23 mouse cellular contexts compared by ENCODE assay signal in genomic region chr10:28299207-28299606, GRCm38 (mm10).
"Had no signal": no experiment of that assay in that cellular context is flagged by ENCODE, and none has a peak within 500 bp of the region (broad histone marks: within the 10 kb centered on the region; RNA-seq: fewer than 3 reads in every experiment).

No protein-coding gene starts in this region.

- H3K9me3 ChIP-seq: limb, embryonic 10.5 days; limb, embryonic 13.5 days; liver, embryonic 12.5 days; liver, embryonic 15.5 days; lung, embryonic 15.5 days; megakaryocyte, embryonic 14.5 days; midbrain, embryonic 10.5 days; midbrain, embryonic 13.5 days; stomach, embryonic 15.5 days had no signal

- H3K4me2 ChIP-seq: limb, embryonic 13.5 days; liver, embryonic 12.5 days; liver, embryonic 15.5 days; lung, embryonic 15.5 days; midbrain, embryonic 13.5 days; stomach, embryonic 15.5 days had no signal

- H3K4me3 ChIP-seq: layer of hippocampus, adult 2 months; limb, embryonic 10.5 days; limb, embryonic 13.5 days; liver, embryonic 12.5 days; liver, embryonic 15.5 days; lung, embryonic 15.5 days; megakaryocyte, embryonic 14.5 days; midbrain, embryonic 10.5 days; midbrain, embryonic 13.5 days; stomach, embryonic 15.5 days had no signal

- DNase-seq: kidney, adult 2 months; kidney, postnatal 14 days; layer of hippocampus, adult 9-11 months; liver; lung, adult 18-20 months; lung, postnatal 10 days; lung, postnatal 36 days; right cerebral cortex, adult 18-20 months; right cerebral cortex, postnatal 14 days; spleen, adult 18-20 months; thymus, adult 18-20 months; thymus, postnatal 36 days had no signal

- H3K36me3 ChIP-seq: limb, embryonic 10.5 days; limb, embryonic 13.5 days; liver, embryonic 12.5 days; liver, embryonic 15.5 days; lung, embryonic 15.5 days; midbrain, embryonic 10.5 days; midbrain, embryonic 13.5 days; stomach, embryonic 15.5 days had no signal

- H3K9ac ChIP-seq: limb, embryonic 13.5 days; liver, embryonic 12.5 days; liver, embryonic 15.5 days; lung, embryonic 15.5 days; midbrain, embryonic 13.5 days; stomach, embryonic 15.5 days had no signal

- H3K4me1 ChIP-seq: limb, embryonic 13.5 days; liver, embryonic 12.5 days; liver, embryonic 15.5 days; megakaryocyte, embryonic 14.5 days; midbrain, embryonic 13.5 days; stomach, embryonic 15.5 days had no signal

- H3K27me3 ChIP-seq: limb, embryonic 13.5 days; liver, embryonic 12.5 days; liver, embryonic 15.5 days; lung, embryonic 15.5 days; megakaryocyte, embryonic 14.5 days; midbrain, embryonic 13.5 days; stomach, embryonic 15.5 days had no signal

- ATAC-seq: liver, embryonic 12.5 days; midbrain, embryonic 13.5 days; midbrain, embryonic 16.5 days had no signal

- H3K27ac ChIP-seq: layer of hippocampus, adult 2 months; limb, embryonic 10.5 days; limb, embryonic 13.5 days; liver, embryonic 12.5 days; liver, embryonic 15.5 days; lung, embryonic 15.5 days; midbrain, embryonic 10.5 days; midbrain, embryonic 13.5 days; stomach, embryonic 15.5 days had no signal
